Mouse (Mus musculus): Measurements from ENCODE around the gene Mtch1. TPM values are rescaled to one million over a fixed set of nuclear protein-coding genes. Genes with fewer than 3 reads are reported as not detected.
"Not testable (repeated sequence)": the region's sequence is repeated elsewhere in the genome, so short reads cannot be mapped to it uniquely, and the experiment has no call there.

Gene Mtch1
- 289 and 308 TPM in 2 replicates for polyA plus RNA-seq (2015; fragmentation: Nextera tagmentation; extraction: Ambion mirVana)

- WGBS = under 1% methylated on average over 40 of the region's 53 CpGs
- H3K9ac ChIP-seq = peak within 1 kb of the TSS; percentile 92
- H3K9me3 ChIP-seq (replicated peaks) = no peaks in the 10 kb centered on the region
- H3K27me3 ChIP-seq = no peaks in the 10 kb centered on the region
- H3K36me3 ChIP-seq = peaks cover 19% of the 10 kb centered on the region
- H3K4me2 ChIP-seq = peak within 1 kb of the TSS; percentile 83
- H3K27ac ChIP-seq = peak within 1 kb of the TSS; percentile 98
- H3K4me1 ChIP-seq = peaks cover 45% of the 10 kb centered on the region
- peak within 1 kb of the TSS; percentile 93 for H3K4me3 ChIP-seq (replicated peaks)
- ATAC-seq (replicated peaks; ENCODE audit: low FRiP score) = peak; percentile 96
Observed at GRCm38 (mm10) chr17:29347645-29348256, at the start of gene Mtch1. Mtch1 (minus strand) TSS chr17:29347934.

- Histone ChIP-seq H3K9ac (0 out of 2 replicates have a peak overlapping the region, but pooled peaks have one; percentile 14), H3K36me3 (no peaks in the 10 kb centered on the region), H3K9me3 (replicated peaks) (no peaks in the 10 kb centered on the region), H3K4me2 (peak overlapping the region; percentile 75; the same call in 1 of the 2 replicates), H3K4me1 (peaks cover 42% of the 10 kb centered on the region), H3K27ac (peak overlapping the region; percentile 86), H3K4me3 (replicated peaks) (no peak overlapping the region), H3K27me3 (0 out of 2 replicates have a peak, but pooled peaks cover 4% of the 10 kb centered on the region)
- 18% methylated on average over 6 of the region's 6 CpGs for WGBS
- peak; percentile 72 for ATAC-seq (replicated peaks; ENCODE audit: low FRiP score)
Observed at GRCm38 (mm10) chr17:29396821-29397242, 49.1 kb upstream of the Mtch1 start.

GRCm38 (mm10) chr17:29396056-29396799, 48.5 kb upstream of the Mtch1 start:
- WGBS = 61% methylated on average over 6 of the region's 6 CpGs
- ATAC-seq (replicated peaks; ENCODE audit: low FRiP score) = no peak
- H3K9ac ChIP-seq = no peak overlapping the region
- peaks cover 39% of the 10 kb centered on the region for H3K4me1 ChIP-seq
- no peaks in the 10 kb centered on the region for H3K9me3 ChIP-seq (replicated peaks)
- H3K27ac ChIP-seq = no peak overlapping the region
- no peaks in the 10 kb centered on the region for H3K36me3 ChIP-seq
- no peak overlapping the region for H3K4me2 ChIP-seq
- no peak overlapping the region for H3K4me3 ChIP-seq (replicated peaks)
- H3K27me3 ChIP-seq = 0 out of 2 replicates have a peak, but pooled peaks cover 4% of the 10 kb centered on the region

- Histone ChIP-seq H3K4me3 (replicated peaks) (no peak overlapping the region), H3K36me3 (no peaks in the 10 kb centered on the region), H3K27me3 (0 out of 2 replicates have a peak, but pooled peaks cover 4% of the 10 kb centered on the region), H3K27ac (no peak overlapping the region), H3K9ac (no peak overlapping the region), H3K4me2 (no peak overlapping the region), H3K9me3 (replicated peaks) (no peaks in the 10 kb centered on the region), H3K4me1 (peaks cover 40% of the 10 kb centered on the region)
- ATAC-seq (replicated peaks; ENCODE audit: low FRiP score) = no peak
- 48% methylated on average over 7 of the region's 7 CpGs for WGBS
Observed at GRCm38 (mm10) chr17:29395381-29395780, 47.6 kb upstream of the Mtch1 start.

GRCm38 (mm10) chr17:29394761-29395160, 47.0 kb upstream of the Mtch1 start:
- H3K27ac ChIP-seq; ATAC-seq (replicated peaks; ENCODE audit: low FRiP score): not testable (repeated sequence)
- 82% methylated on average over 2 of the region's 2 CpGs for WGBS

GRCm38 (mm10) chr17:29394106-29394760, 46.5 kb upstream of the Mtch1 start:
- Histone ChIP-seq H3K36me3 (no peaks in the 10 kb centered on the region), H3K4me3 (replicated peaks) (no peak overlapping the region), H3K27me3 (0 out of 2 replicates have a peak, but pooled peaks cover 4% of the 10 kb centered on the region), H3K27ac (no peak overlapping the region), H3K4me2 (no peak overlapping the region), H3K4me1 (peaks cover 35% of the 10 kb centered on the region), H3K9me3 (replicated peaks) (no peaks in the 10 kb centered on the region), H3K9ac (no peak overlapping the region)
- no peak for ATAC-seq (replicated peaks; ENCODE audit: low FRiP score)
- 54% methylated on average over 9 of the region's 9 CpGs for WGBS

More at GRCm38 (mm10) chr17:29394761-29395160, 47.0 kb upstream of the Mtch1 start:
- peaks cover 40% of the 10 kb centered on the region for H3K4me1 ChIP-seq
- not testable (repeated sequence) for H3K27me3 ChIP-seq; H3K9ac ChIP-seq; H3K4me3 ChIP-seq (replicated peaks); H3K36me3 ChIP-seq; H3K4me2 ChIP-seq; H3K9me3 ChIP-seq (replicated peaks)

GRCm38 (mm10) chr17:29393335-29394089, 45.8 kb upstream of the Mtch1 start:
- Histone ChIP-seq H3K9ac (no peak overlapping the region), H3K27me3 (0 out of 2 replicates have a peak, but pooled peaks cover 4% of the 10 kb centered on the region), H3K4me2 (no peak overlapping the region), H3K4me1 (peaks cover 28% of the 10 kb centered on the region), H3K36me3 (no peaks in the 10 kb centered on the region), H3K4me3 (replicated peaks) (no peak overlapping the region), H3K27ac (no peak overlapping the region), H3K9me3 (replicated peaks) (no peaks in the 10 kb centered on the region)
- ATAC-seq (replicated peaks; ENCODE audit: low FRiP score) = no peak
- WGBS = 69% methylated on average over 14 of the region's 14 CpGs

GRCm38 (mm10) chr17:29391280-29391679, 43.5 kb upstream of the Mtch1 start:
- Histone ChIP-seq H3K9ac (no peak overlapping the region), H3K4me3 (replicated peaks) (no peak overlapping the region), H3K4me2 (no peak overlapping the region), H3K36me3 (no peaks in the 10 kb centered on the region), H3K9me3 (replicated peaks) (no peaks in the 10 kb centered on the region), H3K4me1 (peaks cover 10% of the 10 kb centered on the region; the same call in 1 of the 2 replicates), H3K27ac (no peak overlapping the region), H3K27me3 (0 out of 2 replicates have a peak, but pooled peaks cover 4% of the 10 kb centered on the region)
- 57% methylated on average over 8 of the region's 8 CpGs for WGBS
- ATAC-seq (replicated peaks; ENCODE audit: low FRiP score) = no peak

- Histone ChIP-seq H3K27me3 (no peaks in the 10 kb centered on the region), H3K4me3 (replicated peaks) (no peak overlapping the region), H3K4me1 (0 out of 2 replicates have a peak, but pooled peaks cover 5% of the 10 kb centered on the region), H3K9ac (no peak overlapping the region), H3K9me3 (replicated peaks) (no peaks in the 10 kb centered on the region), H3K27ac (no peak overlapping the region), H3K36me3 (no peaks in the 10 kb centered on the region), H3K4me2 (no peak overlapping the region)
- WGBS = 81% methylated on average over 11 of the region's 11 CpGs
- no peak for ATAC-seq (replicated peaks; ENCODE audit: low FRiP score)
Observed at GRCm38 (mm10) chr17:29388978-29389377, 41.2 kb upstream of the Mtch1 start.

- no peak overlapping the region for H3K27ac ChIP-seq
- no peaks in the 10 kb centered on the region for H3K27me3 ChIP-seq
- no peaks in the 10 kb centered on the region for H3K9me3 ChIP-seq (replicated peaks)
- 58% methylated on average over 6 of the region's 6 CpGs for WGBS
- no peaks in the 10 kb centered on the region for H3K36me3 ChIP-seq
- H3K4me1 ChIP-seq = peaks cover 7% of the 10 kb centered on the region
- no peak for ATAC-seq (replicated peaks; ENCODE audit: low FRiP score)
- H3K4me3 ChIP-seq (replicated peaks) = no peak overlapping the region
- no peak overlapping the region for H3K4me2 ChIP-seq
- no peak overlapping the region for H3K9ac ChIP-seq
Observed at GRCm38 (mm10) chr17:29385746-29386145, 38.0 kb upstream of the Mtch1 start.

GRCm38 (mm10) chr17:29384850-29385438, 37.2 kb upstream of the Mtch1 start:
- WGBS = 50% methylated on average over 5 of the region's 5 CpGs
- Histone ChIP-seq H3K27ac (no peak overlapping the region), H3K36me3 (no peaks in the 10 kb centered on the region), H3K4me1 (peaks cover 7% of the 10 kb centered on the region), H3K4me2 (no peak overlapping the region), H3K9me3 (replicated peaks) (no peaks in the 10 kb centered on the region), H3K9ac (no peak overlapping the region), H3K27me3 (no peaks in the 10 kb centered on the region), H3K4me3 (replicated peaks) (no peak overlapping the region)
- no peak for ATAC-seq (replicated peaks; ENCODE audit: low FRiP score)
